Mouse (Mus musculus) liver, embryonic 14.5 days (tissue): ENCODE measurements around the gene Enox1. TPM values are rescaled to one million over a fixed set of nuclear protein-coding genes. Genes with fewer than 3 reads are reported as not detected.

Source experiments
- ATAC-seq: fragments of 200-750 bp; cut with Nextera tagmentation; 2 replicates; pipeline ENCODE4 v1.8.0; 2017; ENCODE audit warnings: moderate number of reproducible peaks, mild to moderate bottlenecking, moderate library complexity; ENCODE audit not compliant: insufficient read depth
- DNase-seq, 3 experiments: peaks; one replicate each; pipeline ENCODE4 v3.0.0-alpha.2; 2012 to 2013; ENCODE audit warnings: low read depth in 3 of 3, low spot score in 3 of 3
- H3K27ac ChIP-seq: fragments of 300-500 bp; sonication (generic); 2 replicates; pipeline ENCODE4 v1.5.1; 2014; ENCODE audit warnings: moderate library complexity, mild to moderate bottlenecking, control low read depth, inconsistent platforms
- H3K27me3 ChIP-seq: fragments of 300-500 bp; sonication (generic); 2 replicates; pipeline ENCODE4 v1.6.1; 2014; ENCODE audit warnings: mild to moderate bottlenecking, low read length, moderate library complexity; ENCODE audit not compliant: control insufficient read depth, insufficient read depth
- H3K36me3 ChIP-seq: fragments of 300-500 bp; sonication (generic); replicated peaks from 2 replicates; pipeline ENCODE4 v1.6.1; 2014; ENCODE audit warnings: low read depth; ENCODE audit not compliant: control insufficient read depth, insufficient read depth
- H3K4me1 ChIP-seq, 2 experiments: fragments of 200-500 bp in 1 of 2; fragments of 300-500 bp in 1 of 2; sonication (generic) in 1 of 2; replicated peaks; 2 replicates each; pipeline ENCODE4 v1.6.1; 2012 to 2014; ENCODE audit warnings: antibody characterized with exemption in 1 of 2, inconsistent platforms in 1 of 2, low read length in 1 of 2; ENCODE audit not compliant: control insufficient read depth in 2 of 2, insufficient read depth in 2 of 2
- H3K4me2 ChIP-seq: fragments of 300-500 bp; sonication (generic); 2 replicates; pipeline ENCODE4 v1.6.1; 2014; ENCODE audit warnings: low read depth, mild to moderate bottlenecking, control low read depth, moderate library complexity
- H3K4me3 ChIP-seq, 2 experiments: fragments of 200-500 bp in 1 of 2; fragments of 300-500 bp in 1 of 2; sonication (generic) in 1 of 2; 2 replicates each; pipeline ENCODE4 v1.5.1; 2012 to 2014; ENCODE audit warnings: low read depth in 2 of 2, low read length in 2 of 2, mild to moderate bottlenecking in 2 of 2, control low read depth in 1 of 2, inconsistent platforms in 1 of 2, moderate library complexity in 1 of 2; ENCODE audit not compliant: insufficient read depth in 1 of 2
- H3K9ac ChIP-seq: fragments of 300-500 bp; sonication (generic); replicated peaks from 2 replicates; pipeline ENCODE4 v1.6.1; 2014; ENCODE audit warnings: mild to moderate bottlenecking, control low read depth, moderate library complexity
- H3K9me3 ChIP-seq: fragments of 300-500 bp; sonication (generic); 2 replicates; pipeline ENCODE4 v1.6.1; 2016; ENCODE audit warnings: low read length, mixed read lengths; ENCODE audit not compliant: control insufficient read depth
- CTCF ChIP-seq: IDR thresholded peaks from 2 replicates; pipeline ENCODE4 v1.5.1; 2016; ENCODE audit warnings: antibody characterized with exemption, low read depth, control low read depth
- EP300 ChIP-seq: IDR thresholded peaks from 2 replicates; pipeline ENCODE4 v1.6.1; 2016; ENCODE audit warnings: antibody characterized with exemption, low read depth
- WGBS: fragments of 180-500 bp; shearing (Covaris S2); extraction: QIAGEN DNeasy Blood & Tissue Kit; methylation state at CpG from one replicate; pipeline ENCODE4 v1.1.7; 2014; ENCODE audit not compliant: insufficient replicate concordance; 5-methylcytosine and 5-hydroxymethylcytosine counted together
- polyA plus RNA-seq, 2 experiments: library from polyadenylated mRNA; depleted of rRNA in 1 of 2; stranded (reverse) in 1 of 2; unstranded in 1 of 2; fragments of >200 nt; fragmentation: Nextera tagmentation in 1 of 2; extraction: Ambion mirVana in 1 of 2; gene quantifications; 2 replicates each; pipeline versions ENCODE4 v1.2.1 to v1.2.3; 2012 to 2014

Gene Enox1
- polyA plus RNA-seq, 2 experiments: 0.07 to 0.10 TPM

DNA sequence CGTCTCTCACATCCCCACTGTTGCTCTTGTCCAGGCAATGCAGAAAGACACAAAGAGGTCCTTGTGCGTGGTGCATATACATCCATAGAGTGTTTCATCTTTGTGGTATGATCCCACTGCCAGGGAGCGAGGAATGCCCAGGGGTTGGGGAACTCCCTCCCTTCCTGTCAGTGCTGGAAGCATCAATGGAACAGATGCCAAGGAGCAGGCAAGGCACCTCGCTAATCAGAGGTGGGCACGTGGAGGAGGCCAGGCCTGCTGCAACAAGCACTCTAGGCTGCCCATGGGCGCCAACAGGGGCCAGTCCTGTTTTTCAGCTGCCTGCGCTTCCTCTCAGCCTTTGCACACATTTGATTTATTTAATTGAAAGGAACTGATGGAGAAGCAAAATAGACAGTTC, 56.6 kb downstream of the Enox1 start:
- Histone ChIP-seq H3K9ac (no peak overlapping the region), H3K27me3 (no peaks in the 10 kb centered on the region), H3K9me3 (no peaks in the 10 kb centered on the region), H3K4me1 (no peaks in the 10 kb centered on the region), H3K4me2 (no peak overlapping the region), H3K4me3 (no peak overlapping the region), H3K36me3 (no peaks in the 10 kb centered on the region), H3K27ac (no peak overlapping the region)
- DNase-seq (no peak), ATAC-seq (no peak)
- 53% methylated on average over 7 of the region's 7 CpGs for WGBS
- TF ChIP-seq EP300 (no peak), CTCF (no peak)

DNA sequence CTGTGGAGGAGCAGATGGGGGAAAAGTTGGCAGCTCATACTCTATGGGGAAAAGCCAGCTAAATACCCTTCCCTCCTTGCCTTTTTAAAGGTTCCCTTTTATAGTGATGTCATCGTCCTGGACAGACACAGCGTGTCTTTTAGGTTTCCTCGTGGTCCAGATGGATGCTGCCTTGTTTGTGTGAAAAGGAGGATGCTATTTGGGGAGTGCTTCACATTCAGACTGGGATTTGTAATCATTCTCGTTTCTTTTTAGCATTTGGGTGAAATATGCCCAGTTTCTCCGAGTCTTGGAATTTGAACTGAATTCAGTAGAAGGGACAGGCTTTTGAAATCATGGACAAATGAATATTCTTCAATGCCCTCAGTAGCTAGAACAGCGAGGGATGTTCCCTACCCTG, 58.3 kb downstream of the Enox1 start:
- Histone ChIP-seq H3K9ac (no peak overlapping the region), H3K36me3 (no peaks in the 10 kb centered on the region), H3K4me3 (no peak overlapping the region), H3K9me3 (no peaks in the 10 kb centered on the region), H3K4me2 (no peak overlapping the region), H3K4me1 (no peaks in the 10 kb centered on the region), H3K27ac (no peak overlapping the region), H3K27me3 (no peaks in the 10 kb centered on the region)
- ATAC-seq (no peak), DNase-seq (no peak)
- 59% methylated on average over 6 of the region's 6 CpGs for WGBS
- TF ChIP-seq EP300 (no peak), CTCF (no peak)

DNA sequence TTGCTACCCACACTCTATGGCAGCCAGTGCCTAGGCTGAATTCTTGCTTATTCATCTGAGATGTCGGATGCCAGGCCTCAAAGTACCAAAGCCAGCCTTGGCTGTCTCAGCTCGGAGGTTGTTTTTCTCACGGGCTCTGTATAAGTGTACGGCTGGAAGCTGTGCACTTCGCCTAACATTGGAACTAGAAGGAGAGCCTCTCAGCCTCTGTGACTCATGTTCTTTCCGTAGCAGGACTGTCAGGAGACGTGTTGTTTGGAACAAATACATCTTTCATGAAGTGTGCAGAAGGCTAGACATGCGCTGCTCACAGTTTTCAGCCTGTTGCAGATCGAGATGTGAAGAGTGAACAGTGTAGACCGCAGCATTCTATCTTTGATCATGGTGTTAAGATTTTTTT, 68.8 kb downstream of the Enox1 start:
- Histone ChIP-seq H3K27ac (no peak overlapping the region), H3K36me3 (no peaks in the 10 kb centered on the region), H3K4me1 (no peaks in the 10 kb centered on the region), H3K9ac (no peak overlapping the region), H3K4me2 (no peak overlapping the region), H3K9me3 (no peaks in the 10 kb centered on the region), H3K27me3 (no peaks in the 10 kb centered on the region), H3K4me3 (no peak overlapping the region)
- TF ChIP-seq EP300 (no peak), CTCF (no peak)
- DNase-seq: no peak
- no peak for ATAC-seq
- WGBS: 68% methylated on average over 10 of the region's 10 CpGs

DNA sequence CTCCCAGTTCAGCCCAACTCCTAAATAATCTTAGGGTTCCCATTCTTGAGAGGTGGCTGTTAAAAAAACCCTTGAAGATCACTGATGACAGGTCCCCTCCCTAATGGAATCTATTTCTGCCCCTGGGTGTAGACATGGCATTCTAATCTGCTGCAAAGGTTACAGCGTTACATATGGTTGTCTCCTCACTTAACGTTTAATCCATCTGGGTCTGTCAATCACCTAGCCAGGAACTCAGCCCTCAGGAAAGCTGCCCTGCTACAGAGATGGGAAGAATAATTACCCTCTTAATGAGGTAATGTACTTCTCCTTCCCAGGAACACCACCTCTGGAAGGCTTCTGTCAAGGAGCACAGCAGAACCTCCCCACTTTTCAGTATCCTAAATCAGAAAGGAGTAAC, 82.2 kb downstream of the Enox1 start:
- H3K9ac ChIP-seq: no peak overlapping the region
- 63% methylated on average over 2 of the region's 2 CpGs for WGBS
- no peak overlapping the region for H3K27ac ChIP-seq
- ATAC-seq: no peak
- H3K4me3 ChIP-seq: no peak overlapping the region
- H3K4me1 ChIP-seq: no peaks in the 10 kb centered on the region
- TF ChIP-seq EP300 (no peak), CTCF (no peak)
- H3K36me3 ChIP-seq: no peaks in the 10 kb centered on the region
- no peak overlapping the region for H3K4me2 ChIP-seq
- H3K9me3 ChIP-seq: no peaks in the 10 kb centered on the region
- H3K27me3 ChIP-seq: no peaks in the 10 kb centered on the region
- no peak for DNase-seq

DNA sequence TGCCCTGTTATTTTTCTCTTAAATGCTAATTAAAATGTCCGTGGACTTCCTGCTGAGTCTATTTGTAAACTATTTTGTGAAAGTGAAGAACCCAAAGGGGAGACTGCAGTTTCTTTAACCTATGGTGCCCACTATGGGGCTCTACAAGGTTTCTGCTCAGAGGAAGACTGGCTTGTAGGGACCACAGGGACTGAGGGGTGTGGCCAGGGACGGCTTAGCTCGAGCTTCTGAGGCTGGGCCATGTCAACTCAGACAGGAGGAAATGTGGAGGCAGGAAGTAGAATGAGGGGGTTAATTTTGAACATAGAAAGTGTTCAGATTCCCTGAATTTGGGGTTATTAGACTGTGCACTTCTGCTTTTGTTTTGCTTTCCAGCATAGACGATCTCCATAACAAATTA, 82.8 kb downstream of the Enox1 start:
- Histone ChIP-seq H3K27me3 (no peaks in the 10 kb centered on the region), H3K27ac (no peak overlapping the region), H3K9ac (no peak overlapping the region), H3K9me3 (no peaks in the 10 kb centered on the region), H3K4me1 (no peaks in the 10 kb centered on the region), H3K36me3 (no peaks in the 10 kb centered on the region), H3K4me2 (no peak overlapping the region), H3K4me3 (no peak overlapping the region)
- TF ChIP-seq CTCF (no peak), EP300 (no peak)
- DNase-seq (no peak), ATAC-seq (no peak)
- 30% methylated on average over 4 of the region's 4 CpGs for WGBS
